Mouse (Mus musculus): Measurements from ENCODE around the gene Synj2. TPM values are rescaled to one million over a fixed set of nuclear protein-coding genes. Genes with fewer than 3 reads are reported as not detected.

Gene Synj2
- total and polyA plus RNA-seq, 2 experiments from 2014 or later: 4.8 to 15.9 TPM

DNA sequence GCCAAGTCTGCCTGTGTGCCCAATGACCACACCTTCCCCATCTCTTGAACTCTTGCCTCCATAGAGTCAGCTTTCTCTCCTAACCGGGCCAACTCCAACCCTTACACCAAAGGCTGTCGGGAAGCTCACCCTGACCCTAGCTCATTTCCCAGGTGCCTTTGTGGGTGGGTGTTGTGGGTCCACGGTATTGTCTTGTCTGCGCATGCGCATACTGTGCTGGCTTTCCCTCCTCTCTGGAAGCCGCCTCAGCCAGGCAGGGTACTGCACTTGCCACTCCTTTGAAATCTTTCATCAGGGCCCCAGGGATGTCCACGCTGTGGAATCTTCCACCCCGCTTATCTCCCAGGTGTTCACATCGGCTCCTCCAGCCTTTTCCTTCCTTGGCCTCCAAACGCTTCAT lies 17.6 kb downstream of the Synj2 start:
- no peaks in the 10 kb centered on the region for H3K27me3 ChIP-seq (ENCODE audit: control insufficient read depth, insufficient read depth, low read length)
- no peak overlapping the region for H3K9ac ChIP-seq (replicated peaks; ENCODE audit: low read depth, low read length)
- no peak for DNase-seq (ENCODE audit: low spot score)
- H3K9me3 ChIP-seq (replicated peaks; ENCODE audit: control insufficient read depth, low read length): no peaks in the 10 kb centered on the region
- H3K4me1 ChIP-seq (ENCODE audit: control insufficient read depth, insufficient read depth): peaks cover 13% of the 10 kb centered on the region
- no peak overlapping the region for H3K4me3 ChIP-seq (ENCODE audit: low read depth, low read length)
- ATAC-seq (ENCODE audit: insufficient read depth, low read depth): no peak
- no peak overlapping the region for H3K4me2 ChIP-seq (ENCODE audit: low read depth, low read length)
- H3K27ac ChIP-seq (ENCODE audit: low read depth): no peak overlapping the region
- TF ChIP-seq EP300 (IDR thresholded peaks at IDR 0.05; ENCODE audit: low read depth): no peak
- H3K36me3 ChIP-seq (replicated peaks; ENCODE audit: control insufficient read depth, insufficient read depth, low read length): no peaks in the 10 kb centered on the region; the same call in 1 of the 2 replicates
- 76% methylated on average over 10 of the region's 10 CpGs for WGBS

DNA sequence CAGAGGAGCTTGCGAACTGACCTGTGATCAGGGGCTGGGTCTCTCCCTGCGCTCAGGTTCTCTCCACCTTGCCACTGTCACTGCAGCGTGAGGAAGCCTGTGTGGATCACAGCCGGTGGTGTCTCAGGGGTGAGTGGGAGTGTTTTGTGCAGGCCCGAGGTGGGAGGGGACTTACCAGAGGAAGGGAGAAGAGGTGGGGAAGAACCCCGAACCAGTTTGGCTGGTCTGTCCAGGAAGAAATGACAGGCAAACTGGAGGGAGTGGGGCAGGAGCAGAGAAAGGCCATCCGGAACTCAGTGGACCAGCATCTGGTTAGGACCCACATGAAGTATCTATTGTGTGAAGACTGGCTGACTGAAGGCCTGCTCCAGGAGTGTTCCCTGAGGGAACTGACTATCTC lies 18.0 kb downstream of the Synj2 start:
- Histone ChIP-seq H3K9ac (replicated peaks; ENCODE audit: low read depth, low read length) (no peak overlapping the region), H3K4me2 (ENCODE audit: low read depth, low read length) (no peak overlapping the region), H3K27me3 (ENCODE audit: control insufficient read depth, insufficient read depth, low read length) (no peaks in the 10 kb centered on the region), H3K27ac (ENCODE audit: low read depth) (peak overlapping the region; percentile 43; the same call in 1 of the 2 replicates), H3K4me1 (ENCODE audit: control insufficient read depth, insufficient read depth) (peaks cover 13% of the 10 kb centered on the region), H3K4me3 (ENCODE audit: low read depth, low read length) (no peak overlapping the region), H3K36me3 (replicated peaks; ENCODE audit: control insufficient read depth, insufficient read depth, low read length) (no peaks in the 10 kb centered on the region; the same call in 1 of the 2 replicates), H3K9me3 (replicated peaks; ENCODE audit: control insufficient read depth, low read length) (no peaks in the 10 kb centered on the region)
- TF ChIP-seq CTCF (IDR thresholded peaks at IDR 0.05; ENCODE audit: low read depth) (no peak), EP300 (IDR thresholded peaks at IDR 0.05; ENCODE audit: low read depth) (no peak)
- DNase-seq (ENCODE audit: low spot score) (no peak), ATAC-seq (ENCODE audit: insufficient read depth, low read depth) (no peak)
- 63% methylated on average over 7 of the region's 7 CpGs for WGBS

DNA sequence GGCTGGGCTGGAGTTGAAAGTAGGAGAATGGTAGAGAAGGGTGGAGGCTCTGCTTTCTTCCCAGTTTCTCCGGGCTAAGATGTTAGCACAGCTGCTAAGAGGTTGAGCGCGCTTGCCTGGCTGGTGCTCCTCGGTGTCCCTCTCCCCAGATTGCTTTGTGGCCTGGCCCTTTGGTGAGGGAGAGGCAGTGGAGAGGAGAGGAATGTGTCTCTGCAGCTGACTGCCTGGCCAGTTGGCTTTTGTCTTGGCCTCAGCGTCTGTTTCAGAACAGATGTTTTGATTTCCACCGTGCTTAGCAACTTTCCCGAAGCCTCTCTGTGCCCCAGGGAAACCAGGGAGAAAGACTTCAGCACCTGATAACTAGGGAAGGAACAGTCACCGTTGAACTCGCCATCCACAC lies 18.7 kb downstream of the Synj2 start:
- Histone ChIP-seq H3K4me1 (ENCODE audit: control insufficient read depth, insufficient read depth) (peaks cover 13% of the 10 kb centered on the region), H3K4me2 (ENCODE audit: low read depth, low read length) (no peak overlapping the region), H3K9ac (replicated peaks; ENCODE audit: low read depth, low read length) (no peak overlapping the region), H3K4me3 (ENCODE audit: low read depth, low read length) (no peak overlapping the region), H3K9me3 (replicated peaks; ENCODE audit: control insufficient read depth, low read length) (no peaks in the 10 kb centered on the region), H3K27ac (ENCODE audit: low read depth) (peak overlapping the region; percentile 43; the same call in 1 of the 2 replicates), H3K27me3 (ENCODE audit: control insufficient read depth, insufficient read depth, low read length) (no peaks in the 10 kb centered on the region), H3K36me3 (replicated peaks; ENCODE audit: control insufficient read depth, insufficient read depth, low read length) (no peaks in the 10 kb centered on the region; the same call in 1 of the 2 replicates)
- peak; percentile 47 for DNase-seq (ENCODE audit: low spot score)
- ATAC-seq (ENCODE audit: insufficient read depth, low read depth): peak; percentile 42; the same call in 1 of the 2 replicates
- 33% methylated on average over 9 of the region's 9 CpGs for WGBS
- TF ChIP-seq EP300 (IDR thresholded peaks at IDR 0.05; ENCODE audit: low read depth) (no peak), CTCF (IDR thresholded peaks at IDR 0.05; ENCODE audit: low read depth) (no peak)

DNA sequence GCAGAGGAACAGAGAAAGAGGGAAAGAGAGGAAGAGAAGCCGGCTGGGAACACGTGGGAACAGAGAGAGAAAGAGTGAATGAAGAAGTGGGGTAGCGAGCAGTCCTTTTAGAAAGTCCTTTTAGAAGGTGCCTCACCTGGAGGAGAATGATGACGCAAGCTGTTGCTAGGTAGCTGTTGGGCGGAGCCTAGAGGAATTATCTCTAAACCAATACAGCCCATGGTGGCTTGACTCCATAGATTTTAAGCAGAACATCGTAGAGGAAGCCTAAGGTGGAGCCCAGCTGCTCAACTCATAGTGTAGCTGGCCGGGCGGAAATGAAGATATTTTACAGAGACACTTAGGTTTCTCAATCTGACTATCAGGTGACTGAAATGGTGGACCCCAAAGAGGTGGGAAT lies 22.7 kb downstream of the Synj2 start:
- Histone ChIP-seq H3K4me3 (ENCODE audit: low read depth, low read length) (no peak overlapping the region), H3K27ac (ENCODE audit: low read depth) (no peak overlapping the region), H3K9me3 (replicated peaks; ENCODE audit: control insufficient read depth, low read length) (no peaks in the 10 kb centered on the region), H3K4me2 (ENCODE audit: low read depth, low read length) (no peak overlapping the region), H3K27me3 (ENCODE audit: control insufficient read depth, insufficient read depth, low read length) (no peaks in the 10 kb centered on the region), H3K9ac (replicated peaks; ENCODE audit: low read depth, low read length) (no peak overlapping the region), H3K36me3 (replicated peaks; ENCODE audit: control insufficient read depth, insufficient read depth, low read length) (no peaks in the 10 kb centered on the region; the same call in 1 of the 2 replicates), H3K4me1 (ENCODE audit: control insufficient read depth, insufficient read depth) (peaks cover 12% of the 10 kb centered on the region)
- ATAC-seq (ENCODE audit: insufficient read depth, low read depth) (no peak), DNase-seq (ENCODE audit: low spot score) (no peak)
- TF ChIP-seq CTCF (IDR thresholded peaks at IDR 0.05; ENCODE audit: low read depth) (no peak), EP300 (IDR thresholded peaks at IDR 0.05; ENCODE audit: low read depth) (no peak)
- WGBS: 94% methylated on average over 8 of the region's 8 CpGs

DNA sequence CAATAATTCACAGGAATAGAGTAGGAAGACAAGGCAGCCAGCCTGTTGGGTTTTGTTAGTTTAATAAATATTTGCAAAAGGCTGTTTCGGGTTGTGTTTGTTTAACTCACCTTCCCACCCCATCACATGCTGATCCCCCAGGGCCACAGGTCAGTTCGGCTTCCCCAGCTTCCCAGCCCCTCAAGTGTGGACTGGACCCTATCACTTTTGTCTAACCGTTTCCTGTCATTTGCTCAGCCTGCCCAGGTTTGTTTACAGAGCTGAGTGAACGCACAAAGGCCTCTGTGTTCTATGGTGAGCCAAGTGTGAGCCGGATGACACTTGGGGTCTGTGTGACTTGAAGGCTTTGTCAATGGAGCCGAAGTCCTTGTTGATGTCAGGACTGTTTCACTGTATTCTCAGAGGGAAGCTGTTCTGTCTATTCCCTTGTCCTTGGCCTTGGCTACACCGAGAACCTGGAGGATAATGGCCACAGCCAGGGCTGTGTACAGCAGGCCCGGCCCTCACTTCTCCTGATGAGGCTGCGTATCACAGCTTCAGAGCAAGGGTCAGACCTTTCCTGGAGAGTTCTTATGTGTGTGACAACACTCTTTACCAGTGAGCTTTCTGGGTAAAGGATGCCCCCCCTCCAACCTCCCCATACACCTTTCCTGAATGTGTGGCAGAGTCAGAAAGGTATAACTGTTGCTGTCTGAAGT lies 24.2 kb downstream of the Synj2 start:
- Histone ChIP-seq H3K4me3 (ENCODE audit: low read depth, low read length) (no peak overlapping the region), H3K9ac (replicated peaks; ENCODE audit: low read depth, low read length) (no peak overlapping the region), H3K9me3 (replicated peaks; ENCODE audit: control insufficient read depth, low read length) (no peaks in the 10 kb centered on the region), H3K36me3 (replicated peaks; ENCODE audit: control insufficient read depth, insufficient read depth, low read length) (no peaks in the 10 kb centered on the region), H3K4me1 (ENCODE audit: control insufficient read depth, insufficient read depth) (no peaks in the 10 kb centered on the region), H3K4me2 (ENCODE audit: low read depth, low read length) (no peak overlapping the region), H3K27me3 (ENCODE audit: control insufficient read depth, insufficient read depth, low read length) (no peaks in the 10 kb centered on the region), H3K27ac (ENCODE audit: low read depth) (no peak overlapping the region)
- WGBS: 67% methylated on average over 9 of the region's 9 CpGs
- no peak for ATAC-seq (ENCODE audit: insufficient read depth, low read depth)
- DNase-seq (ENCODE audit: low spot score): no peak
- TF ChIP-seq EP300 (IDR thresholded peaks at IDR 0.05; ENCODE audit: low read depth): no peak
- TF ChIP-seq CTCF (IDR thresholded peaks at IDR 0.05; ENCODE audit: low read depth): no peak

DNA sequence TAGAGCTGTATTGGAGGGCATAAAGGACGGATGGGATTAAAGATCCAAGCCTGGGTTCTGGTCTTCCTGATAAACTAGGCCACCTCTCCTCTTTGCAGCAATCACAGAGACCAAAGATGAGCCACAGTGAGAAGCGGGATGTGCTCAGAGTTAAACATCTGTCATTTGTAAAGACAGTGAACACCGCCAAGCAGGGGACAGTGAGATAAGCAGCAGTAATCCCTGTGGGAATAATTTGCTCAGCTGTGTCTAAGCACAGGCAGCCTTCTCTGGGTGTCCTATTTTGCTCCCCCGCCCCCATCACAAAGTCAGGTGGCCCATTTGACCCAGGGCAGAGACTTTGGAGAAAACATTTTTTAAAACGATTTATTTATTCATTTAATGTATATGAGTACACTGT lies 25.6 kb downstream of the Synj2 start:
- ATAC-seq (ENCODE audit: insufficient read depth, low read depth) (no peak), DNase-seq (ENCODE audit: low spot score) (no peak)
- TF ChIP-seq EP300 (IDR thresholded peaks at IDR 0.05; ENCODE audit: low read depth) (no peak), CTCF (IDR thresholded peaks at IDR 0.05; ENCODE audit: low read depth) (no peak)

More for the DNA sequence above, 25.6 kb downstream of the Synj2 start:
- Histone ChIP-seq H3K27ac (ENCODE audit: low read depth) (no peak overlapping the region), H3K4me2 (ENCODE audit: low read depth, low read length) (no peak overlapping the region), H3K4me1 (ENCODE audit: control insufficient read depth, insufficient read depth) (no peaks in the 10 kb centered on the region), H3K4me3 (ENCODE audit: low read depth, low read length) (no peak overlapping the region), H3K9ac (replicated peaks; ENCODE audit: low read depth, low read length) (no peak overlapping the region), H3K36me3 (replicated peaks; ENCODE audit: control insufficient read depth, insufficient read depth, low read length) (no peaks in the 10 kb centered on the region), H3K9me3 (replicated peaks; ENCODE audit: control insufficient read depth, low read length) (no peaks in the 10 kb centered on the region), H3K27me3 (ENCODE audit: control insufficient read depth, insufficient read depth, low read length) (no peaks in the 10 kb centered on the region)
- 87% methylated on average over 5 of the region's 5 CpGs for whole genome bisulfite sequencing
